Mouse (Mus musculus): ENCODE results near the gene Ccdc36.

Ccdc36 gene

GRCm38 (mm10) chr9:108428384-108428783 is at the start of gene Ccdc36:
TSS of gene Ccdc36 (minus strand) at chr9:108428484.
- no peak for DNase-seq

DNA sequence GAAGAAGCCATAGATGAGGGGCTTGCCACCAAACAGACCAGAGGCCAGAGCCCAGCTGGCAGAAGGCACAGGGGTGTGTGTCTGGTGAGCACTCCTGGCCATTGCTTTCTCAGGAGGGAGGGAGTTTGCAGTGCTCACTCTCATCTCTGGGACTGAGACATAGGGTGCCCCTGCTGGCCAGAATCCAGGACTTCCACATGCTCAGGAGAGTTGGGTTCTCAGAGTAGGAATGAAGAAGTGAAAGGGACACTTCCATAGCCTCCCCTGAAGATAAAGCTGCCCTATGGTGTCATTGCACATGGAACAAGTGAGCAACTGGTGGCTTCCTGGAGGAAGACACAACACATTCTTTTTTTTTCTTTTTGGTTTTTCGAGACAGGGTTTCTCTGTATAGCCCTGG is 46.2 kb upstream of the Ccdc36 start:
- DNase-seq: no peak

DNA sequence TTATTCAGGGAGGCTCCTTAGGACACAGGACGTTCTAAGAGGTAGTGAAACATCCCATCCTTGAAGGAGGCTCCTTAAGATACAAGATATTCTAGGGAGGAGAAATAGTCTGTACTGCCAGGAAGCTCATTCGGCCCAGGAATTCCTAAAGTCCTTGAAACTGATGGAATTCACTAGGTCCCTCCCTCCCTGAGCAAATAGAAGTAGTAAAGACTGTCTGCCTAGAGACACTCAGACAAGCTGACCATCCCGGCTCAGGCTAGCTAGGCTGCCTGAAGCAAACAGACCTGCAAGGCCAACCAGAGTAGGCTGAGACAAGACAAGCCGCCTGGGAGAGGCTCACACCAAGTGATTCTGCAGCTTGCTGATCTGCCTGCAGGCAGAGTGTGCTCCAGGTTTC is 41.6 kb upstream of the Ccdc36 start:
- no peak for DNase-seq

DNA sequence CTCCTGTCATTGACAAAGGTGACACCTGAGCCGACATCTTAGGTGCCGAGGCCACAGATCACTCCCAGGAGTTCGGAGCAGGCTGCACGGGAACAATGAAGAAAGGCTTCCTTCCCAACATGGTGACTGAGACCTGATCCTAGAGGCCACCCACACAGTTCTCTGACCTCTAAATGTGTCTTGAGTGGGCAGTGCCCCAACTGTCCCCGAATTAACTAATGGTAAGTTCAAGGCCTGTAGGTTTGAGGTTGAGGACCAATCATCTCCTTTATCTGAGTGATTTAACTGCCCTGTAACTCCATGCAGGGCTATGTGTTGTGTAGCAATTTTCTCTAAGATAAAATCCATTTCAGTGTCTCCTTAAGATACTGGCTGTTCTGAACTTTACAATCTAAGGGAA is 41.1 kb upstream of the Ccdc36 start:
- no peak for DNase-seq

DNA sequence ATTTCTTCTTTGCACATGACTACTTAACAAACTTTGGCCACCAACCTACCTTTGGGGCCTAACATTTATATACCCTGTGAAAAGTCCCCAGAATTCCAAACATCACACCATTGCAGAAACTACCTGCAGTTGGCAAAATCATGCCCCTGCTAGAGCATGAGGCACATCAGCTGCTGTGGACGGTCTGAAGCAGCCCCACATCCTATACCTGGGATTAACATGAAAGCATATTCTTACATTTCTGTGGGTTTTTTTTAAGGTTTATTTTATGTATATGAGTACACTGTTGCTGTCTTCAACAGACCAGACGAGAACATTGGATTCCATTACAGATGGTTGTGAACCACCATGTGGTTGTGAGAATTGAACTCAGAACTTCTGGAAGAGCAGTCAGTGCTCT is 37.9 kb upstream of the Ccdc36 start:
- DNase-seq: no peak

DNA sequence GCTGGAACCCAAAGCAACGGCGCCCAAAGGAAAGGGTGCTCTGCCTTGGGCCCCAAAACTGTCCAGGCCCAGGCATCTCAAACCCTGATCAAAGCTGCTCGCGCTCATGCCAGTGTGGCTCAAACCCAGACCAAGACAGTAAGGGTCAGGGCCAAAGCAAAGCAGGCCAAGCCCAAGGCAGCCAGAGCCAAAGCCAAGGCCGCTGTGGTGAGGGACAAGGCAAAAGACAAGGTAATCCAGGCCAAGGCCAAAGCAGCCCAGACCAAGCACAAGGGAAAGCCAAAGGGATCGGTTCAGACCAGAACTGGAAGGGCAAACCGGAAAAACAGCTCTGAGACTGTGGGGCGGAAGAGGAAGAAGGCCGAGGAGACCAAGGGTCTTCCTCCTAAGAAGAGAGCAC is 35.4 kb upstream of the Ccdc36 start:
- DNase-seq: no peak

DNA sequence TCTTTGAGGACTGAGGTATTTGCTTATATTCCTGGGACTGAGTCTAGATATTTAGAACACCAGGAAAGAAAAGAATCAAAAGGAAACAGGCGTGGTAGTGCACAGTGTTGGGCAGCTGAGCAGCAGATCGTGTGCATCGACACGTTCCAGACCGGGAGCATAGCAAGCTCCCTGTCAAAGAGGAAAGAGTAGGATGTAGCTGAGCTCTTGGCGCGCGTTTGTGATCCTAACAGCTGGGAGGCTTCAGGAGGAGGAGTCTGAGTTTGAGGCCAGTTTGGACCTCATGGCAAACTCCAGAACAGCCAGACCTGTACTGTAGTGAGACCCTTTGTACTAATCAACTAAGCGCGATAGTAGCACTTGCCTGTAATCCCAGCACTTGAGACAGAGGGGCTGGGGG is 33.9 kb upstream of the Ccdc36 start:
- no peak for DNase-seq

DNA sequence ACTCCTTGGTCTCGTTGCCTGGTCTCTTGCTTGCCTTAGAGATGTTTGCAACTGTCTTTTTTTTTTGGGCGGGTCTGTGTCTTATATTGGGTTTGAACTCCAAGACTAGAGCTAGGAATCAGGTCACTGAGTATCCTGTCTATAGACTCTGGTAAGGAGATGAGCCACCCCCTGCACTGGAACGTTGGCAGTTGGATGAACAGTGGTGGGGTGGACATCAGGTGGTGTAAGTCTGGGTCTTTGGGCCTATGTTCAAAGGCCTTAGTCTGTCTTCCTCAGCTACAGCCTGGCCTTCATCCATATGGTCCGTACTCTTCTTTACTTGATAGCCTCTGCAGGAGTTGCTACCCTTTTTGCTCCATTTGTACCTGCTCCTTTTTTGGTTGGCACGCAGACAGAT is 33.4 kb upstream of the Ccdc36 start:
- no peak for DNase-seq

DNA sequence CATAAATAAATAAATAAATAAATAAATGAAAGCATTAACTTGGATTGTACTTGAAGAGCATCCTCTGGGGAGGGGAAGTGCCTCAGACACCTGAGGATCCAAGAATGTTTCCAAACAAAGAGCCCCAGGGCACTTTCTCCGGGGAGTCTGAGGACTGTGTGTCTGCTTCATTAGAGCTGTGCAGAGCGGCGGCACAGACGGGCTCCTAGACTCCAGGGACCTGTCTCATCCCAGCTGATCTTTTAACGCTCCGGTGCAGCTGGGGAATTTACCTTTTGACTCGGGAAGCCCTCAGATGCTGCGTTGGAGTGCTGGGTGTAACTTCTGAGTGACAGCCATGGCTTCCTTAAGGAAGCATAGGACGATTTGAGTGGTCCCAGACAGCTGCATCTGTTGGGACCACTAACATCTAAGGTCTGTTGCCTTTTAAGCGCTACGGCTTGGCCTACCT is 32.9 kb upstream of the Ccdc36 start, which contains the start of gene Klhdc8b:
Gene Klhdc8b (minus strand): TSS at position 401 of the 451 bp plus-strand sequence.
- DNase-seq: no peak

DNA sequence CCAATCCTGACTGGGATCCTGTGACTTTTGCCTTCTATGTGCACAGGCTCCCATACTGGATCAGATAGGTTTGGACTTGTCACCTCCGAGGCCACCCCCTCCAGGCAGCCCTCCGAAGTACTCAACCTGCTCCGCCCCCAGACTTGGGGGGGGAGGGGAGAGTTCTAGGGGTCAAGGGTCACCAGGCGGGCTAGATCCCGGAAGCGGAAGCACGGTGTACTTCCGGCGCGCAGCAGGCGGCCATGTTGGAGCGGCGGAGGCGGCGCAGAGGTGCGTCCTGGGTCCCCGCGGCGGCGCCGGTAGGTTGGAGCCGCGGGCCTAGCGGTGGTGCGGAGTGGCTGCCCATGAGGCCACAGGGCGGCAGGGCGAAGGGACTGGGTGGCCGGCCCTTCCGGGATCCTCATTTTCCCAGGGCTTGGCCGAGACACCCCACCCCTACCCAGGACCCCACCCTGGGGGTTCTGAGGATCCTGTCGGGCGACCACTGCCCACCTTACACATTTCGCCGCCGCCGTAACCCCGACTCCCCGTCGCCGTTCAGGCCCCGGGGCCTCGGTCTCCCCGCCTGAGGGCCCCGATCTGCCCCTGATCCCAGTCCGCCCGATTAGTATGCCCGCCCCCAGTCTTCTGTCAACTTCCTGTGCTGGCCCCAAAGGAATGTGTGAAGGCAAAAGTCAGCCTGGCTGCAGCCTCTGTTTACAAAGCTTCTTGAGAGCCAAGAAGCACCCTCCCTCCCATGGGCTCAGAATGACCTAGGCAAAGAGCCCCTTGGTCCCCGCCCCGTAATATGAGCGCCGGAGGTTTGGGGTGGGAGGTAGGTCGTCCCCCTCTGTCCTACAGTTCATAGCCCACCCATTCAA is 32.3 kb upstream of the Ccdc36 start, which contains the start of gene Ccdc71:
Gene Ccdc71 (plus strand): TSS at position 209 of the 860 bp plus-strand sequence.
- DNase-seq: peak; percentile 73 to 84

- no peak for DNase-seq
These were observed 31.6 kb upstream of the Ccdc36 start for GRCm38 (mm10) chr9:108459939-108460318.

DNA sequence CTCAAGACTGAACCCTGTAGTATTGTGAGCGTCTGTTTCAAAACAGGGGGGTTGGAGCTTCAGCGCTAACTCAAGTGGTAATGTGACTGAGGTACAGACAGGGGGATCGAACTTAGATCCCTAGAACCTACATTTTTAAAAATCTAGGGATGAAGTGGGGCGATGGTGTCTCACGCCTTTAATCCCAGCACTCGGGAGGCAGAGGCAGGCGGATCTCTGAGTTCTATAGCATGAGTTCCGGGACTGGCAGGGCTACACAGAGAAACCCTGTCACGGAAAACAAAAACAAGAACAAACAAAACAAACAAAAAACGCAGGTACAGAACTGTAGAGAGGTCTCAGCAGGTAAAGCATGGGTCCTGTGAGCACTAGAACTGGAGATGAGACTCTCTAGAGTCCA is 28.7 kb upstream of the Ccdc36 start:
- no peak for DNase-seq

- DNase-seq: no peak
These were observed 27.7 kb upstream of the Ccdc36 start for GRCm38 (mm10) chr9:108455747-108456571.

DNA sequence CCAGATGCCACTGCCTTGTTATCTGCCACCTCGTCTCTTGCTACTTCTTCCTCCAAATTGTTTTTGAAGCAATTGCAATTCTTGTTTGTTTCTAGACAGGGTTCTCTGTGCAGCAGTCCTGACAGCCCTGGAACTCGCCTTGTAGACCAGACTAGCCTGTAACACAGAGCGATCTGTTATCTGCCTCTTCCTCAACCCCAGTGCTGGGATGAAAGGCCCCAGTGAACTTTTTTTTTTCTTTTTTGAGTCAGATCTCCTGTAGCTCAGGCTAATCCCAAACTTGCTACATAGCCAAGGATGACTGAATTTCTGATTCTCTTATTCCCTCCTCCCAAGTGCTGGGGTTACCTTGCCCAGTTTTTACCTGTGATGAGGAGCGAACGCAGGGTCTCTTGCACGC is 26.1 kb upstream of the Ccdc36 start:
- DNase-seq: no peak

DNA sequence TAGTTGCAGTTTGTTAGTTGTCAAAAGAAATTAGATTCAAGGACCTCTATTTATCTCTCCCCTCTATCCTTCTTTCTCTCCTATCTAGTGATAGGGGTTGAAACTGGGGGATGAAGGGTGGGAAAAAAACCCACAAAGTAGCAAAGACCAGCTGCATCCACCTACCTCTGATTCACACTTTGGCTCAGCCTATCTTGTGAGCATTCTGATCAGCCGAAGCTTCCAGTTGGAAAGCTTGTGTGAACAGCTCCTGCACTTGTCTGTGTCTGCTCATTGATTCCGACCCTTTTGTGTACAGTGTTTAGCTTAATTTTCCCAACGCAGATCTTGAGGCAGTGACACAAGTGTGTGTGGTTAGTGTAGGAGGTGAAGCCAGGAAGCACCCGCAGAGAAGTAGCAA is 25.2 kb upstream of the Ccdc36 start:
- DNase-seq: no peak

DNA sequence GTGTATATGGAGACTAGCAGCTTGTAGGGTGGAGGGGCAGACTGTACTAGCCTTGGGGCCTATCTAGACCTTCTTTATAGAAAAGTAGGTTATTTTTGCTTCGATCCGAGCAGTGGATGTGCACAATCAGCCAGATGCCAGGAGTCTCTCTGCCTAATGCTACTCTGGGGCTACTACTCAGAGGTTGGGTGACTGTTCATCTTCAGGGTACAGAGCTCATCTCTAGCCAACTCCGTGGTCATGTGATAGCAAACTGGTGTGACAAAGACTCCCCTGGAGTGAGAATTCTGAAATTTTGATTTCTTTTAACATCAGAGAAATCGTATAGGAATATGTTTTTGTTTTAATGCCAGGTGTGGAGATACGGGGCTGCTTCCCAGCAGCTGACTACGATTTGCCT is 24.6 kb upstream of the Ccdc36 start:
- DNase-seq: no peak

GRCm38 (mm10) chr9:108452291-108452906 is 24.1 kb upstream of the Ccdc36 start:
- peak; percentile 61 to 85 for DNase-seq

- no peak for DNase-seq
These were observed 23.4 kb upstream of the Ccdc36 start for GRCm38 (mm10) chr9:108451519-108452160.

GRCm38 (mm10) chr9:108451170-108451493 is 22.8 kb upstream of the Ccdc36 start:
- DNase-seq: no peak

GRCm38 (mm10) chr9:108450292-108451169 is 22.2 kb upstream of the Ccdc36 start:
- no peak for DNase-seq

- DNase-seq: no peak
These were observed 21.6 kb upstream of the Ccdc36 start for GRCm38 (mm10) chr9:108449860-108450259.

GRCm38 (mm10) chr9:108445125-108445524 is 16.8 kb upstream of the Ccdc36 start:
- no peak for DNase-seq

Data from spleen, adult 18-20 months (tissue).